Mouse (Mus musculus) testis, adult 2 months (tissue): ENCODE data around the gene Mroh2a.

Experiments
- CTCF ChIP-seq: fragments of 200-500 bp; IDR thresholded peaks from 2 replicates; pipeline ENCODE4 v1.5.1; 2012; ENCODE audit warnings: low read depth, mild to moderate bottlenecking, inconsistent platforms, low read length, moderate library complexity; ENCODE audit not compliant: control insufficient read depth, insufficient read depth, insufficient replicate concordance
- POLR2A ChIP-seq: fragments of 200-500 bp; IDR thresholded peaks from 2 replicates; pipeline ENCODE4 v1.6.1; 2012; ENCODE audit warnings: low read depth, mild to moderate bottlenecking, inconsistent platforms, low read length, moderate library complexity; ENCODE audit not compliant: control insufficient read depth

- TF ChIP-seq POLR2A: no peak
- TF ChIP-seq CTCF: no peak
These were observed 83.1 kb downstream of the Mroh2a start for GRCm38 (mm10) chr1:88309905-88310304.
